Mouse (Mus musculus): ENCODE data around the gene Galm. TPM values are rescaled to one million over a fixed set of nuclear protein-coding genes. Genes with fewer than 3 reads are reported as not detected.
"Not testable (repeated sequence)": the region's sequence is repeated elsewhere in the genome, so short reads cannot be mapped to it uniquely, and the experiment has no call there.

Galm gene
- polyA plus RNA-seq, 1 experiment: 2.4 TPM

GRCm38 (mm10) chr17:80221890-80222628 lies 94.8 kb downstream of the Galm start:
- Histone ChIP-seq H3K27ac (ENCODE audit: insufficient read depth, low read length) (no peak overlapping the region), H3K4me3 (ENCODE audit: extremely low read depth, insufficient read depth, insufficient read length) (no peak overlapping the region), H3K4me1 (ENCODE audit: control insufficient read depth, insufficient read depth, insufficient read length) (no peaks in the 10 kb centered on the region), H3K36me3 (ENCODE audit: control insufficient read depth, insufficient read depth, low read length) (no peaks in the 10 kb centered on the region), H3K27me3 (ENCODE audit: control insufficient read depth, insufficient read depth, low read length) (no peaks in the 10 kb centered on the region)
- DNase-seq (ENCODE audit: low read depth in 1 of 2, low spot score in 2 of 2): peak in 1 of 2 experiments; percentile 14
- TF ChIP-seq POLR2A (IDR thresholded peaks at IDR 0.05; ENCODE audit: low read depth, low read length) (no peak), CTCF (IDR thresholded peaks at IDR 0.05; ENCODE audit: extremely low read depth, insufficient read depth, insufficient read length, insufficient replicate concordance) (no peak)
- WGBS: 47% methylated on average over 3 of the region's 3 CpGs

DNA sequence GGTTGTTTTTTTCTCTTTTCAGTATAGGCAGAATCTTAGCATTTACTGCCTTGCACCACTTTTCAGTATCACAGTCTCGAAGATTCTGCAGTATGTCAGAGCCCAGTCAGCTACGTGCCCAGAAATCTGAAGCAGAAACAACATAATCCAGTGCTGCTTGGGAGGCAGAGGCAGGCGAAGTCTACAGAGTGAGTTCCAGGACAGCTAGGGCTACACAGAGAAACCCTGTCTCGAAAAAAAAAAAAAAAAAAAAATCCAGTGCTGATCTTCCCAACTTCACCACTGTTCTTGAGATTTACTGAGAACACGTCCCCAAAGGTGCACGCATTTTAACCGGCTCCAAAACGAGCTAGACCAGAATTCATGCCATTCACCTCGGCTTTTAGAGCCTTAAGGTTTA lies 96.6 kb downstream of the Galm start:
- H3K36me3 ChIP-seq (ENCODE audit: control insufficient read depth, insufficient read depth, low read length): no peaks in the 10 kb centered on the region
- no peak overlapping the region for H3K27ac ChIP-seq (ENCODE audit: insufficient read depth, low read length)
- H3K4me1 ChIP-seq (ENCODE audit: control insufficient read depth, insufficient read depth, insufficient read length): no peaks in the 10 kb centered on the region
- TF ChIP-seq CTCF (IDR thresholded peaks at IDR 0.05; ENCODE audit: extremely low read depth, insufficient read depth, insufficient read length, insufficient replicate concordance) (no peak), POLR2A (IDR thresholded peaks at IDR 0.05; ENCODE audit: low read depth, low read length) (no peak)
- 2% methylated on average over 9 of the region's 9 CpGs for WGBS
- no peaks in the 10 kb centered on the region for H3K27me3 ChIP-seq (ENCODE audit: control insufficient read depth, insufficient read depth, low read length)
- no peak for DNase-seq (ENCODE audit: low read depth in 1 of 2, low spot score in 2 of 2)
- peak overlapping the region; percentile 74 for H3K4me3 ChIP-seq (ENCODE audit: extremely low read depth, insufficient read depth, insufficient read length)

- no peaks in the 10 kb centered on the region for H3K27me3 ChIP-seq (ENCODE audit: control insufficient read depth, insufficient read depth, low read length)
- WGBS: under 1% methylated on average over 33 of the region's 33 CpGs
- H3K4me3 ChIP-seq (ENCODE audit: extremely low read depth, insufficient read depth, insufficient read length): peak within 1 kb of the TSS; percentile 74
- TF ChIP-seq CTCF (IDR thresholded peaks at IDR 0.05; ENCODE audit: extremely low read depth, insufficient read depth, insufficient read length, insufficient replicate concordance) (no peak), POLR2A (IDR thresholded peaks at IDR 0.05; ENCODE audit: low read depth, low read length) (peak; percentile 67)
- H3K4me1 ChIP-seq (ENCODE audit: control insufficient read depth, insufficient read depth, insufficient read length): no peaks in the 10 kb centered on the region
- no peaks in the 10 kb centered on the region for H3K36me3 ChIP-seq (ENCODE audit: control insufficient read depth, insufficient read depth, low read length)
- peak; percentile 66 to 78 for DNase-seq (ENCODE audit: low read depth in 1 of 2, low spot score in 2 of 2)
- H3K27ac ChIP-seq (ENCODE audit: insufficient read depth, low read length): peak within 1 kb of the TSS; percentile 88
Measured at GRCm38 (mm10) chr17:80224326-80225116, 97.2 kb downstream of the Galm start, which contains the start of gene Gemin6. Gene Gemin6 (plus strand): TSS chr17:80224441.

GRCm38 (mm10) chr17:80225142-80225541 lies 97.9 kb downstream of the Galm start:
- not testable (repeated sequence) for H3K4me3 ChIP-seq (ENCODE audit: extremely low read depth, insufficient read depth, insufficient read length); DNase-seq (ENCODE audit: low read depth in 1 of 2, low spot score in 2 of 2); H3K27ac ChIP-seq (ENCODE audit: insufficient read depth, low read length); H3K27me3 ChIP-seq (ENCODE audit: control insufficient read depth, insufficient read depth, low read length); H3K4me1 ChIP-seq (ENCODE audit: control insufficient read depth, insufficient read depth, insufficient read length); H3K36me3 ChIP-seq (ENCODE audit: control insufficient read depth, insufficient read depth, low read length)
- WGBS: 40% methylated on average over 5 of the region's 5 CpGs

GRCm38 (mm10) chr17:80229396-80229795 lies 102.1 kb downstream of the Galm start:
- no peaks in the 10 kb centered on the region for H3K27me3 ChIP-seq (ENCODE audit: control insufficient read depth, insufficient read depth, low read length)
- no peak for TF ChIP-seq POLR2A (IDR thresholded peaks at IDR 0.05; ENCODE audit: low read depth, low read length)
- no peaks in the 10 kb centered on the region for H3K36me3 ChIP-seq (ENCODE audit: control insufficient read depth, insufficient read depth, low read length)
- no peak for DNase-seq (ENCODE audit: low read depth in 1 of 2, low spot score in 2 of 2)
- WGBS: 89% methylated on average over 2 of the region's 2 CpGs
- no peak overlapping the region for H3K27ac ChIP-seq (ENCODE audit: insufficient read depth, low read length)
- no peaks in the 10 kb centered on the region for H3K4me1 ChIP-seq (ENCODE audit: control insufficient read depth, insufficient read depth, insufficient read length)
- H3K4me3 ChIP-seq (ENCODE audit: extremely low read depth, insufficient read depth, insufficient read length): no peak overlapping the region

- H3K4me3 ChIP-seq (ENCODE audit: extremely low read depth, insufficient read depth, insufficient read length): no peak overlapping the region
- 91% methylated on average over 5 of the region's 5 CpGs for WGBS
- no peak for DNase-seq (ENCODE audit: low read depth in 1 of 2, low spot score in 2 of 2)
- H3K27ac ChIP-seq (ENCODE audit: insufficient read depth, low read length): no peak overlapping the region
- no peaks in the 10 kb centered on the region for H3K4me1 ChIP-seq (ENCODE audit: control insufficient read depth, insufficient read depth, insufficient read length)
- peaks cover 5% of the 10 kb centered on the region for H3K36me3 ChIP-seq (ENCODE audit: control insufficient read depth, insufficient read depth, low read length)
- no peaks in the 10 kb centered on the region for H3K27me3 ChIP-seq (ENCODE audit: control insufficient read depth, insufficient read depth, low read length)
- no peak for TF ChIP-seq POLR2A (IDR thresholded peaks at IDR 0.05; ENCODE audit: low read depth, low read length)
- no peak for TF ChIP-seq CTCF (IDR thresholded peaks at IDR 0.05; ENCODE audit: extremely low read depth, insufficient read depth, insufficient read length, insufficient replicate concordance)
Measured at GRCm38 (mm10) chr17:80233844-80234243, 106.6 kb downstream of the Galm start.

DNA sequence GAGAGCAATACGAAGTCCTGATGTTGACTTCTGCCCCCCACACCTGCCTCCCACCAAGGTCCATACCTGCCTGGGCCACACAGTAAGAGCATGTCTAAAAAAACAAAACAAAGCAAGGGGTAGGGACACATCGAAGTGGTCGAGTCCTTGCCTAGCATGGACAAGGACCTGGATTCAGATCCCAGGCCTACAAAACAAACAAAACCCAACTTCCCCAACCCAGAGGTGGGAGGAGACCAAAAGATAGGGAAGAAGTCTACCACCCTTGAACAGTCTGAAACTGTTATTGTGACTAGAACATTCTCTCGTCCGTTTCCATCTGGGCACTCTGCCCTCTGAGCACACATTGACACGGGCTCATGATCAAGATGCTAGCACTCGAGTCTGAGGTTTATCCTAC lies 107.1 kb downstream of the Galm start:
- DNase-seq (ENCODE audit: low read depth in 1 of 2, low spot score in 2 of 2): no peak

More for the DNA sequence above, 107.1 kb downstream of the Galm start:
- Histone ChIP-seq H3K27ac (ENCODE audit: insufficient read depth, low read length) (no peak overlapping the region), H3K36me3 (ENCODE audit: control insufficient read depth, insufficient read depth, low read length) (peaks cover 8% of the 10 kb centered on the region), H3K4me1 (ENCODE audit: control insufficient read depth, insufficient read depth, insufficient read length) (no peaks in the 10 kb centered on the region), H3K4me3 (ENCODE audit: extremely low read depth, insufficient read depth, insufficient read length) (no peak overlapping the region), H3K27me3 (ENCODE audit: control insufficient read depth, insufficient read depth, low read length) (no peaks in the 10 kb centered on the region)
- TF ChIP-seq CTCF (IDR thresholded peaks at IDR 0.05; ENCODE audit: extremely low read depth, insufficient read depth, insufficient read length, insufficient replicate concordance): no peak
- no peak for TF ChIP-seq POLR2A (IDR thresholded peaks at IDR 0.05; ENCODE audit: low read depth, low read length)
- 72% methylated on average over 7 of the region's 7 CpGs for WGBS

Other genes starting within 250 kb of the Galm start
- gene Atl2, start 231.3 kb upstream of the Galm start, polyA plus RNA-seq (2012; rRNA removed): 4.5 and 6.4 TPM in 2 replicates
- 5.7 and 6.5 TPM in 2 replicates for gene Hnrnpll, start 65.1 kb upstream of the Galm start, polyA plus RNA-seq (2012; rRNA removed)
- gene Srsf7, start 79.8 kb downstream of the Galm start, polyA plus RNA-seq (2012; rRNA removed): 36.9 and 39.0 TPM in 2 replicates
- not detected in 2 replicates for gene Ttc39d, start 80.0 kb downstream of the Galm start, polyA plus RNA-seq (2012; rRNA removed)
- gene Gemin6, start 97.0 kb downstream of the Galm start, polyA plus RNA-seq (2012; rRNA removed): 1.4 TPM in 2 replicates
- 0.46 and 0.75 TPM in 2 replicates for gene Morn2, start 162.7 kb downstream of the Galm start, polyA plus RNA-seq (2012; rRNA removed)
- 10.6 and 10.8 TPM in 2 replicates for gene Dhx57, start 163.0 kb downstream of the Galm start, polyA plus RNA-seq (2012; rRNA removed)
- gene Arhgef33, start 179.9 kb downstream of the Galm start, polyA plus RNA-seq (2012; rRNA removed): 0.12 and 0.33 TPM in 2 replicates
- gene Gm10190, start 246.1 kb downstream of the Galm start, polyA plus RNA-seq (2012; rRNA removed): not detected in 2 replicates

Data from spleen, adult 2 months (tissue).